Mouse (Mus musculus) testis, postnatal 14 days (tissue): ENCODE measurements around the gene H60b.
"Not testable (repeated sequence)": the region's sequence is repeated elsewhere in the genome, so short reads cannot be mapped to it uniquely, and the experiment has no call there.

ENCODE experiments used
- DNase-seq: peaks from one replicate; pipeline ENCODE4 v3.0.0; 2021; ENCODE audit warnings: low spot score

Gene H60b

GRCm38 (mm10) chr10:22165328-22166003 lies 7.1 kb downstream of the H60b start:
- DNase-seq = not testable (repeated sequence)

- not testable (repeated sequence) for DNase-seq
These were observed 7.6 kb downstream of the H60b start for GRCm38 (mm10) chr10:22166025-22166424.

GRCm38 (mm10) chr10:22167061-22167460 lies 8.7 kb downstream of the H60b start:
- DNase-seq = not testable (repeated sequence)

DNA sequence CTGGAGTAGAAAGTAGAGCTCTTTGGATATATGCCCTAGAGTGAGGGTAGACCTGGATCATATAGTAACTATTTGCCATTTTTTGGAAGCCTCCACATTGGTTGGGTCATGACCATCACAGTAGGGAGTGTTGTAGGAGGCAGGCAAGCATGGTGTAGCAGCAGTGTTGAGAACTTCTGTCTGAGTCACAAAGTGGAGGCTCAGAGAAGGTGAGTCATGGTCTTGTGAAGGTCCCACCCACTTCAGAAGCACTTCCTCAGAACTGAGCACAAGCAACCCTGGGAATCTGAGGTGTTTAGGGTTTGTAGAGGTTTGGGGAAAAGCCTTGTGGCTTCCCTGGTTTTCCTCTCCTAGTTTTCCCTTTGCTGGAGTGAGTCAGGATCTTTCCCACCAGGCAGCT lies 10.7 kb downstream of the H60b start:
- DNase-seq = not testable (repeated sequence)

DNA sequence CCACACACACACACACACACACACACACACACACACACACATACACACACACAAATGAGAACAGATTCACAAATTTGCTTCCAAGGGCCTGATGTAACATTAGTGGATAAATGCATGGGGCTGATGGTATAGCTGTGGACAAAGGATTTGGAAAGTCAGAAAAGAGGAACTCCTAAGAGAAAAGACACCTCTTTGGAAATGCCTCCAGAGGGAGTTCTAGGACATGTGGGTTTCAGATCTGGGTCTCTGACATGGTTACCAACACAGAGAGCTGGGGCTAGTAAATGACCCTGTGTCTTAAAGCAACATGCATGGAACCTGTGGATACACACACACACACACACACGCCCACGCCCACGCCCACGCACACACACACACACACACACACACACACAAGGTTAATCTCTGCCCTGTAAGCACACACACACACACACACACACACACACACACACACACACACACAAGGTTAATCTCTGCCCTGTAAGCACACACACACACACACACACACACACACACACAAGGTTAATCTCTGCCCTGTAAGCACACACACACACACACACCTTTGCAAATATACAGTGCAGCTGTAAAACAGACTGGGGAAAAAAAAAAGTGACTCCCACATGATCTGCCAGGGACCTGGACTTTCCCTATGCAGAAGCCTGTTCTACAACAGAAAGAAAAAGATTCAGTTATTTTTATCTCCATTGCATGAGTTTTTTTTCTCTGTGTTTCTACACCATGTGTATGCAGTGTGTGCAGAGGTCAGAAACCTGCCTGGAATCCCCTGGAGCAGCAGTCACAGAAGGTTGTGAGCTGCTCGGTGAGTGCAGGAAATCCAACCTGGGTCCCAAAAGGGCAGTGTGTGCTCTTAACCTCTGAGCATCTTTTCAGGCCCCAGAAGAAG lies 14.3 kb downstream of the H60b start:
- not testable (repeated sequence) for DNase-seq

- not testable (repeated sequence) for DNase-seq
These were observed 15.2 kb downstream of the H60b start for GRCm38 (mm10) chr10:22173335-22174189.

DNA sequence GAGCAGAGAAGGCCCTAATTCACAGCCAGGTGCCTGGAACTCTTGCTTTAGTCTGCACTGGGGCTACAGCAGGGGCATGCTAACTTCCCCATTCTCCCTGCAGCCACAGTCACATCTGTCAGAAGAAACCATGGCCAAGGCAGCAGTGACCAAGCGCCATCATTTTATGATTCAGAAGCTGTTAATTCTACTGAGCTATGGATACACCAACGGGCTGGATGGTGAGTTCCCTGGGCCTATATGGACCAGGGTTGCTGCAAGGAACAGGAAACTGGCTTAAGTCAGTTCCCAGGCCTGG lies 15.8 kb downstream of the H60b start:
- not testable (repeated sequence) for DNase-seq

DNA sequence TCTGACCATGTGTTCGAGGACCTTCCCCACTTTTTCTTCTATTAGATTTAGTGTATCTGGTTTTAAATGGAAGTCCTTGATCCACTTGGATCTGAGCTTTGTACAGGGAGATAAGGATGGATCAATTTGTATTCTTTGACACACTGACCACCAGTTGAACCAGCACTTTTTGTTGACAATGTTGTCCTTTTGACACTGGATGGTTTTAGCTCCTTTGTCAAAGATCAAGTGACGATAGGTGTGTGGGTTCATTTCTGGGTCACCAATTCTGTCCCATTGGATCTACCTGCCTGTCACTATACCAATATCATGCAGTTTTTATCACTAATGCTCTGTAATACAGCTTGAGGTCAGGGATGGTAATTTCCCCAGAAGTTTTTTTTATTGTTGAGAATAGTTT lies 18.1 kb downstream of the H60b start:
- not testable (repeated sequence) for DNase-seq

- not testable (repeated sequence) for DNase-seq
These were observed 32.6 kb downstream of the H60b start for GRCm38 (mm10) chr10:22191035-22191434.

GRCm38 (mm10) chr10:22201352-22201751 lies 43.0 kb downstream of the H60b start:
- DNase-seq = not testable (repeated sequence)

DNA sequence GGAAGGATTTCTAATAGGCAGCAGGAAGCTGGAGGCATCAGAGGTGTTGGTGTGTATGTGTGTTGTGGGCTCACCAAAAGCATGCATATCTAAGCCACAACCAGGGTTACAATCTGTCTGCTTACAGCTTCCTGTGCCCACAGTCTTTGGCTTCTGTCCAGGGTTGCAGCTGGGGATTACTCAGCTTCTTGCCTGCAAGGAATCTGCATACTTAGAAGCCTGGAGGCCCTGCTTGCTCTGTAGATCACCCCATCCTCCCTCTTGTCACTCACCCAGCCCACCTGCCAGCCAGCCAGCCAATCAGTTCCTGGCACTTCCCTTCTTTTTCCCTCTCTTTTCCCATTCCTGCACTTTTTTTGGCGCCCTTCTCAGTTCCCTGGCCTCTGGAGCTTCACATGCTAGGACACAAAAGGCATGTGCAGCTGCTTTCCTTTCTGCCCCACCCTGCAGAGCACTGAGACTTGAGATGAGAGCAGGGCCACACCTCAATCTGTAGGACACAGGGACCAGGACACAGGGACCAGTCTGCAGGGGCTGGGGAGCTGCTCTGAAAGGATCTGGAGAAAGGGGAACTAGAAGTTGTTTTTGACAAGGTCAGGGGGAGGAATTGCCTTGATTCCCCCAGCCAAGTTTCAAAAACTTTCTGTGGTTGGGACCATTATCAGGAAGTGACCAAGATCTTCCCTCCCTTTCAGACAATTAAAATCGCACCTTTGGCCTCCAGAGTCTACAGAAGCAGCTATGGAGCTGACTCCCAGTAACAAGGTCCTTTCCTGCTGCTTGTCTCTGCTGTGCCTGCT lies 44.6 kb downstream of the H60b start:
- not testable (repeated sequence) for DNase-seq

GRCm38 (mm10) chr10:22206443-22206842 lies 48.1 kb downstream of the H60b start:
- not testable (repeated sequence) for DNase-seq

- DNase-seq = not testable (repeated sequence)
These were observed 53.8 kb downstream of the H60b start for GRCm38 (mm10) chr10:22212012-22212696.

GRCm38 (mm10) chr10:22223474-22224349 lies 65.3 kb downstream of the H60b start:
- DNase-seq = not testable (repeated sequence)

DNA sequence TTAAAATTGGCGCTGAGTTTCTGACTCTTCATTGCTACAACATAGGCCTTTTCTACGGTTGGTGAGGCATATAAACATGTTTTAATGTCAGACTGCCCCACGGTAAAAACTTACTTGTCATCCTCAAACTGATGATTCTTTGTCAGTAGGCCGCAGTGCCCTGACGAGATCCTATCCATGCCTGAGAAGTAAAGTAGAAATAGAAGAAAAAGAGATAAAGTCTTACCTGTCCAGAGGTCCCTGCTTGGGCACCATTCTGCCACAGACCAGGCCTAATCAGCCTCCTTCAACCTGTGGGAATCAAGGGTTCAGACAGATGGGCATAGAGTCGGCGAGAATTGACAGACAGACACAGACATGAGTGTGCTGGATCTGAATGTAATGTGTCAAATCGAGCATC lies 106.7 kb downstream of the H60b start:
- no peak for DNase-seq

- DNase-seq = not testable (repeated sequence)
These were observed 112.7 kb downstream of the H60b start for GRCm38 (mm10) chr10:22270879-22271786.

GRCm38 (mm10) chr10:22272914-22273683 lies 114.7 kb downstream of the H60b start:
- not testable (repeated sequence) for DNase-seq
